Mouse (Mus musculus) neural tube, embryonic 11.5 days (tissue): Measurements from ENCODE around the gene Plg. TPM values are rescaled to one million over a fixed set of nuclear protein-coding genes. Genes with fewer than 3 reads are reported as not detected.

Experiments used
- ATAC-seq: fragments of 200-750 bp; cut with Nextera tagmentation; 2 replicates; pipeline ENCODE4 v1.8.0; 2017; ENCODE audit warnings: moderate number of reproducible peaks, mild to moderate bottlenecking, moderate TSS enrichment, moderate library complexity; ENCODE audit not compliant: insufficient read depth, low FRiP score, low TSS enrichment
- DNase-seq: peaks from one replicate; pipeline ENCODE4 v3.0.0-alpha.2; 2015; ENCODE audit warnings: low spot score
- H3K27ac ChIP-seq: fragments of 300-500 bp; sonication (generic); 2 replicates; pipeline ENCODE4 v1.5.1; 2014; ENCODE audit warnings: low read depth, mild to moderate bottlenecking, low read length
- H3K27me3 ChIP-seq: fragments of 300-500 bp; sonication (generic); 2 replicates; pipeline ENCODE4 v1.6.1; 2014; ENCODE audit warnings: mild to moderate bottlenecking, low read length, mixed read lengths; ENCODE audit not compliant: control insufficient read depth, insufficient read depth
- H3K36me3 ChIP-seq: fragments of 300-500 bp; sonication (generic); 2 replicates; pipeline ENCODE4 v1.6.1; 2014; ENCODE audit warnings: mild to moderate bottlenecking, low read length, moderate library complexity, mixed read lengths; ENCODE audit not compliant: control insufficient read depth, insufficient read depth
- H3K4me1 ChIP-seq: fragments of 300-500 bp; sonication (generic); 2 replicates; pipeline ENCODE4 v1.6.1; 2014; ENCODE audit warnings: low read length, mixed read lengths; ENCODE audit not compliant: control insufficient read depth, insufficient read depth
- H3K4me2 ChIP-seq: fragments of 300-500 bp; sonication (generic); 2 replicates; pipeline ENCODE4 v1.6.1; 2014; ENCODE audit warnings: low read depth, mild to moderate bottlenecking, moderate library complexity
- H3K4me3 ChIP-seq: fragments of 300-500 bp; sonication (generic); 2 replicates; pipeline ENCODE4 v1.5.1; 2014; ENCODE audit warnings: low read depth, low read length
- H3K9ac ChIP-seq: fragments of 300-500 bp; sonication (generic); 2 replicates; pipeline ENCODE4 v1.6.1; 2014; ENCODE audit warnings: mild to moderate bottlenecking, low read length
- H3K9me3 ChIP-seq: fragments of 300-500 bp; sonication (generic); 2 replicates; pipeline ENCODE4 v1.6.1; 2016; ENCODE audit warnings: low read length; ENCODE audit not compliant: control insufficient read depth
- WGBS: fragments of 180-500 bp; shearing (Covaris S2); extraction: QIAGEN DNeasy Blood & Tissue Kit; methylation state at CpG from one replicate; pipeline ENCODE4 v1.1.7; 2014; 5-methylcytosine and 5-hydroxymethylcytosine counted together
- polyA plus RNA-seq: library from polyadenylated mRNA; unstranded; fragments of >200 nt; fragmentation: Nextera tagmentation; extraction: Ambion mirVana; gene quantifications from 2 replicates; pipeline ENCODE4 v1.2.1, GENCODE M21; 2014

Gene Plg
- polyA plus RNA-seq, 1 experiment from 2014 or later = not detected

DNA sequence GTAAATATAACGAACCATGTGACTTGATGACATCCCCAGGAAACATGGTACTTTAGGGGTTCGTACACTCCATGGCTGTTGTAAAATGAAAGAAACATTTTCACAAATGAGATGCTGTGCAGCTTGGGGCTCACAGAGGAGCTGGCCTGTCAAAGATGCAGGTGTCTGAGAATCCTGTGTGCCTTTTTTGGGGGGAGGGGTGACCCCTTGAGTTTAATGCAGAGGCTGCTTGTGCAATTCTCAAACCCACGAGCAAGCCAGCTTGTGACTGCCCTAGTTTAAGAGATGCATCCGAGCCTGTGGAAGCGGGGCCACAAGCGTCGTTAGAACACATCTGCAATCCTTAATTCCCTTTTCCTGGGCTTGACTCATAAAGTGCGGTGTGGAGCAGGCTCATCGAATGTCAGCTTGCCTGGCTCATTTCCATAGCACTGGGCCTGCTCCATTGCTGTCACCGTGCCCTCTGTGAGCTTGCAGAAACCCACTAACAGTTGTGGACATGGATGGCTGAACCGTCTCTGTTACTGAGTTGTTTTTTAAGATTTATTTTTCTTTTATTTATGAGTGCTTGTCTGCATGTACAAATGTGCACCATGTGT, 31.0 kb downstream of the Plg start:
- Histone ChIP-seq H3K36me3 (no peaks in the 10 kb centered on the region), H3K4me1 (no peaks in the 10 kb centered on the region), H3K9ac (no peak overlapping the region), H3K27me3 (no peaks in the 10 kb centered on the region), H3K4me3 (no peak overlapping the region), H3K4me2 (no peak overlapping the region), H3K9me3 (no peaks in the 10 kb centered on the region), H3K27ac (no peak overlapping the region)
- DNase-seq (no peak), ATAC-seq (no peak)
- WGBS = 75% methylated on average over 11 of the region's 11 CpGs

GRCm38 (mm10) chr17:12412181-12412890, 33.9 kb downstream of the Plg start:
- H3K4me1 ChIP-seq = 0 out of 2 replicates have a peak, but pooled peaks cover 4% of the 10 kb centered on the region
- 54% methylated on average over 10 of the region's 10 CpGs for WGBS
- no peaks in the 10 kb centered on the region for H3K36me3 ChIP-seq
- 0 out of 2 replicates have a peak overlapping the region, but pooled peaks have one; percentile 3 for H3K27ac ChIP-seq
- no peak for ATAC-seq
- H3K4me2 ChIP-seq = no peak overlapping the region
- DNase-seq = no peak
- H3K27me3 ChIP-seq = no peaks in the 10 kb centered on the region
- H3K4me3 ChIP-seq = no peak overlapping the region
- no peaks in the 10 kb centered on the region for H3K9me3 ChIP-seq
- H3K9ac ChIP-seq = no peak overlapping the region

DNA sequence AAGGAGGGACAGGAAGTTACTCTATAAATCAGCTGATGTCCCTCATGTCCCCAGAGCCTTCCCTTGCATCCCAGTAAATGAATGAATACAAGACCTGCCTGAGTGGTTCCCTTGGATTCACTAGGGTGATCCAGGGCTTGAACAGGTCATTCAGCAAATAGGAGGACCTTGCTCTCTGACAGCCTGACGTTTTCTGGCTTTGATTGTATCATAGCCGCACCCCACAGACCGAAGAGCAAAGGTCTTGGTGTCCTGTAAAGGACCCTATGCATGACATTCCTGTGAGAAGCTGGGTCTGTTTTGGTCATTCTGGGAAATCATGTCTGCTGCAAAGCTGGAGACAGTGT, 34.5 kb downstream of the Plg start:
- H3K27me3 ChIP-seq = no peaks in the 10 kb centered on the region
- no peak overlapping the region for H3K27ac ChIP-seq
- DNase-seq = no peak
- H3K4me1 ChIP-seq = 0 out of 2 replicates have a peak, but pooled peaks cover 4% of the 10 kb centered on the region
- H3K4me2 ChIP-seq = no peak overlapping the region
- no peaks in the 10 kb centered on the region for H3K36me3 ChIP-seq
- H3K9me3 ChIP-seq = no peaks in the 10 kb centered on the region
- 60% methylated on average over 3 of the region's 3 CpGs for WGBS
- no peak for ATAC-seq
- H3K9ac ChIP-seq = no peak overlapping the region
- no peak overlapping the region for H3K4me3 ChIP-seq

DNA sequence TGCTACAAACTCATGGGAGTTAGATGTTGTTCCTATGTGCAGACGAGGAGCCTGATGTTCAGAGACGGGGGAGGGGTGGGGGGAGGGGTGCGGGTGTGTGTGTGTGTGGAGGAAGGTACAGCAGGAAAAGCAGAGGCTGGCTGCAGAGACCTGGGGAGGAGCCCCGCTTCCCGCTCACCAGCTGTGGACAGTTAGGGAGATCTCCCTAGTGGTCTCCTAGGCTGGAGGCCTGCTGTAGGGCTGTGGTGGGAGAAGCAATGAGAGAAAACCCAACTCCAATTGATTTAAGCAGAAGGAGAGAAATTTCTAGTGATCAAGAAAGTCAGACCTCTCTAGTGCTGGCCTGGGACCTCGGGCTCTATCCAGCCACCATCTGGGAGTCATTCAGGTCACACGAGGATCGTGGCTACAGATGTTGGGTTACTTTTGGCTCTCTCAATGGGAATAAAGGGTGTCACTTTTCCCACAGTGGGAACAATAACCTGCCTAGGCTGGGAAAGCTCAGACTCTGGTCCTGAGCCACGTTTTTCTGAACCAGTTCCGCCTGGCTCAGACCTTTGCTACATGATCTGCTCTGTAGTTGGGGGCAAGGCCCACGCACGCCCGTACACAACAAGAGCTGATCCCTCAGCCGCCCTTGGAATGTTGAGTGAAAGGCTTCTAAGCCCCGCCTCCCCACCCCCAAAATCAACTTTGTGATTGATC, 36.8 kb downstream of the Plg start:
- 54% methylated on average over 15 of the region's 15 CpGs for WGBS
- ATAC-seq (no peak), DNase-seq (no peak)
- Histone ChIP-seq H3K27me3 (no peaks in the 10 kb centered on the region), H3K9ac (no peak overlapping the region), H3K4me3 (no peak overlapping the region), H3K4me2 (no peak overlapping the region), H3K27ac (no peak overlapping the region), H3K4me1 (0 out of 2 replicates have a peak, but pooled peaks cover 4% of the 10 kb centered on the region), H3K9me3 (no peaks in the 10 kb centered on the region), H3K36me3 (no peaks in the 10 kb centered on the region)

- Histone ChIP-seq H3K27ac (no peak overlapping the region), H3K9ac (no peak overlapping the region), H3K4me1 (0 out of 2 replicates have a peak, but pooled peaks cover 4% of the 10 kb centered on the region), H3K27me3 (no peaks in the 10 kb centered on the region), H3K36me3 (no peaks in the 10 kb centered on the region), H3K4me2 (no peak overlapping the region), H3K9me3 (no peaks in the 10 kb centered on the region), H3K4me3 (no peak overlapping the region)
- DNase-seq (no peak), ATAC-seq (no peak)
- WGBS = 70% methylated on average over 5 of the region's 5 CpGs
Measured at GRCm38 (mm10) chr17:12415741-12416140, 37.3 kb downstream of the Plg start.

- peak; percentile 76 for DNase-seq
- 51% methylated on average over 6 of the region's 6 CpGs for WGBS
- Histone ChIP-seq H3K9ac (no peak overlapping the region), H3K4me1 (0 out of 2 replicates have a peak, but pooled peaks cover 4% of the 10 kb centered on the region), H3K4me2 (no peak overlapping the region), H3K9me3 (no peaks in the 10 kb centered on the region), H3K27ac (no peak overlapping the region), H3K27me3 (no peaks in the 10 kb centered on the region), H3K36me3 (no peaks in the 10 kb centered on the region), H3K4me3 (no peak overlapping the region)
- no peak for ATAC-seq
Measured at GRCm38 (mm10) chr17:12416250-12416895, 38.0 kb downstream of the Plg start.

DNA sequence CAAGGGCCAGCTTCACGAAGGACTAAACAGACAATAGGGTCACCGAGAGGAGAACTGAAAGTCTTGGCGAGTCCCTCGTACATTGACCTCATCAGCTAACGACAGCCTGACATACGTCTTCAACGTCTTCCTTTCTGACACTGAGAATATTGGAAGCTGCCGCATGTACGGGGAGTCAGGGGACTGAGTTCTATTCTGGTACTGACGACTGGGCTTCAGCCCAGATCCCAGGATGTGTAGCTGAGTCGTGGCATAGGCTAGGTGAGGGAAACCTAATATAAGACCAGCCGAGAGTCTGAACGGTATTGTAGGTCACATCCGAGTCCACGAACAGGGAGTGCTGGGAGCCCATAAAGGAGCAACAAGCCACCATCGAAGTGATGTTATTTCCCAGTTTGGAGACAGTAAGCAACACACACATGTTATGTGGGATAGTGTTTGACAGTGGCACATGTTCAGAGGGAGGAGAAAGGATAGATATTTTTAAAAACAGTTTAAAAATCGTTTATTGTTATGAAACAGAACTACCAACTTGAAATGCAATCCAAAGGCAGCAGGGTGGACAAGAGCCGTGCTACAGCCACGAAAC, 41.2 kb downstream of the Plg start:
- H3K9ac ChIP-seq = no peak overlapping the region
- no peaks in the 10 kb centered on the region for H3K27me3 ChIP-seq

GRCm38 (mm10) chr17:12420886-12421574, 42.6 kb downstream of the Plg start:
- H3K4me1 ChIP-seq = no peaks in the 10 kb centered on the region
- no peak overlapping the region for H3K27ac ChIP-seq
- H3K4me2 ChIP-seq = no peak overlapping the region
- H3K36me3 ChIP-seq = no peaks in the 10 kb centered on the region
- ATAC-seq (no peak), DNase-seq (no peak)
- H3K9me3 ChIP-seq = no peaks in the 10 kb centered on the region
- H3K4me3 ChIP-seq = no peak overlapping the region
- H3K27me3 ChIP-seq = no peaks in the 10 kb centered on the region
- WGBS = 71% methylated on average over 16 of the region's 16 CpGs
- no peak overlapping the region for H3K9ac ChIP-seq

More for the DNA sequence above, 41.2 kb downstream of the Plg start:
- no peak overlapping the region for H3K27ac ChIP-seq
- no peak overlapping the region for H3K4me2 ChIP-seq
- H3K4me1 ChIP-seq = 0 out of 2 replicates have a peak, but pooled peaks cover 4% of the 10 kb centered on the region
- H3K36me3 ChIP-seq = no peaks in the 10 kb centered on the region
- DNase-seq = no peak
- no peak for ATAC-seq
- WGBS = 79% methylated on average over 19 of the region's 19 CpGs
- no peaks in the 10 kb centered on the region for H3K9me3 ChIP-seq
- no peak overlapping the region for H3K4me3 ChIP-seq
